Mouse (Mus musculus): ENCODE data around the gene Nle1. TPM values are rescaled to one million over a fixed set of nuclear protein-coding genes. Genes with fewer than 3 reads are reported as not detected.
A peak's percentile ranks its signal among the peaks of the same experiment; 100 is the strongest.

Nle1 gene
- polyA plus RNA-seq, 1 experiment from 2014 or later, result 44.9 TPM

DNA sequence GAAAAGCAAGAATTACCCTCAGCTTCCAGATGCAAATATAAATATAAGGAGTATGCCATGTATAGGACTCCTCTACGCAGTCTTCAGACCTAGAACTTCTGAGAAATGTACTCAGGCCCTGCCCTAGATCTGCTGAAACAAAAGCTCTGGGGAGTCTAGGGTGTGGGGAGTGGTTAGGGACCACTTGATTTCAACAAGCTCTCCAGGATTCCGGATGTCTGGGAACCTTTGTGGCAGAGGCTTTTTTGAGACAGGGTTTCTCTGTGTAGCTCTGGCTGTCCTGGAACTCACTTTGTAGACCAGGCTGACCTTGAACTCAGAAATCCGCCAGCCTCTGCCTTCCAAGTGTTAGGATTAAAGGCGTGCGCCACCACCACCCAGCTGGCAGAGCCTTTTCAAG is 2.4 kb downstream of the Nle1 start:
- no peak overlapping the region for H3K4me3 ChIP-seq (ENCODE audit: low read depth, low read length)
- no peak overlapping the region for H3K9ac ChIP-seq (ENCODE audit: low read depth, low read length)
- ATAC-seq (replicated peaks; ENCODE audit: low FRiP score), result no peak
- DNase-seq (ENCODE audit: low spot score), result no peak
- no peaks in the 10 kb centered on the region; the same call in 1 of the 2 replicates for H3K27me3 ChIP-seq (replicated peaks; ENCODE audit: control insufficient read depth, insufficient read depth, low read length)
- H3K4me2 ChIP-seq, result no peak overlapping the region
- no peak overlapping the region for H3K27ac ChIP-seq (ENCODE audit: low read depth, low read length)
- H3K4me1 ChIP-seq (replicated peaks; ENCODE audit: control insufficient read depth, insufficient read depth, low read length), result peaks cover 11% of the 10 kb centered on the region; the same call in 1 of the 2 replicates
- 87% methylated on average over 5 of the region's 5 CpGs for WGBS
- no peaks in the 10 kb centered on the region for H3K9me3 ChIP-seq (ENCODE audit: control insufficient read depth, low read length)
- H3K36me3 ChIP-seq (ENCODE audit: control insufficient read depth, insufficient read depth, low read length), result peaks cover 46% of the 10 kb centered on the region

DNA sequence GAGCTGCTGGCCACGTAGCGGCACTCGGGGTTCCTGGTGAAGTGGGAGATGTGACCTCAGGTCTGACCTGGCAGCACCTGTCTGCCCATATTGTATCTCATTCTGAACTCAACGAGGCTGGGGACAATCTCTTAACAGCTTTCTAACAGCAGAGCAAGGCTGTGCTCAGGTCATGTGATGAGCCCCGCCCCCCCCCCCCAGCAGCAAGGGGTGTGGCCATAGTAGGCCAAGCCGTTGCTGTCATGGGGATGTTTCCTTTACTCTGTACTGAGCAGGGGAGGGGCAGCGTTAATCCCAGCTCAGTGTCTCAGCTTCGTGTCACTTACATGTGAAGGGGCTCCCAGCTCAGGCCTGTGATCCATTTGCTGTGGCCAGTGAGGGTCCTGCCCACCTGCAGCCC is 3.3 kb downstream of the Nle1 start:
- ATAC-seq (replicated peaks; ENCODE audit: low FRiP score) (0 out of 2 replicates have a peak, but pooled peaks have one; percentile 29), DNase-seq (ENCODE audit: low spot score) (no peak)
- H3K9ac ChIP-seq (ENCODE audit: low read depth, low read length), result no peak overlapping the region
- peaks cover 11% of the 10 kb centered on the region; the same call in 1 of the 2 replicates for H3K4me1 ChIP-seq (replicated peaks; ENCODE audit: control insufficient read depth, insufficient read depth, low read length)
- no peaks in the 10 kb centered on the region; the same call in 1 of the 2 replicates for H3K27me3 ChIP-seq (replicated peaks; ENCODE audit: control insufficient read depth, insufficient read depth, low read length)
- H3K36me3 ChIP-seq (ENCODE audit: control insufficient read depth, insufficient read depth, low read length), result peaks cover 46% of the 10 kb centered on the region
- no peak overlapping the region for H3K4me3 ChIP-seq (ENCODE audit: low read depth, low read length)
- H3K27ac ChIP-seq (ENCODE audit: low read depth, low read length), result no peak overlapping the region
- WGBS, result 61% methylated on average over 8 of the region's 8 CpGs
- no peaks in the 10 kb centered on the region for H3K9me3 ChIP-seq (ENCODE audit: control insufficient read depth, low read length)
- H3K4me2 ChIP-seq, result no peak overlapping the region

DNA sequence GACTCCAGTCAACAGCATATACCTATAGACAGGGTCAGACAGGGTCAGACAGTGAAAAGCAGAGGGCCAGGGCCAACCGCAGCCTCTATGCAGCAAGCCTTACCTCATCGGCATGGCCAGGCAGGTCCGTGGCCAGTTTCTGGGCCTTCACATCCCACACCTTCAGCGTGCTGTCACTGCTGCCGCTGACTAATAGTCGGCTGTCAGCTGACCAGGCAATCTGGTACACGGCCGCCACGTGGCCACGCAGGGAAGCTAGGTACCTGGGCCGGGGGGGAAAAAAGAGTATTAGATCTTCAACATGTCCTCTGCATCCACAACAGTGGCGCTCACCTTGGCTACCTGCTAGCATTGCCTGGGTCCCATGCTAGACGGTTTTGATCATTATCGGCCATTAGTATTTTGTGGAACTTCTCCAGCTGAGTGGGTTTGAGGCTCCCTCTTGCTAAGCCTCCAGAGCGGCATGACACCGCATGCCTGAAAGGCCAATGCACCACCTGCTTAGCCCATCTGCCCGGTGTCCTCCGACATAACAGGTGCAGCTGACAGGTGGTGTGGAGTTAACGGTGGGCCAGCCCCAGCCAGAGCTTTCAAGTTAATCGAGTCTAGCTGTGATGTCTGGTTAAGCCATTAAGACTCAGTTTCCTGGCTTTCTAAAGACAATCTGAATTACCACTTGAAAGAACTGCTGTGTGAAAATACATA is 6.5 kb downstream of the Nle1 start:
- H3K27me3 ChIP-seq (replicated peaks; ENCODE audit: control insufficient read depth, insufficient read depth, low read length), result no peaks in the 10 kb centered on the region
- peaks cover 5% of the 10 kb centered on the region; the same call in 1 of the 2 replicates for H3K4me1 ChIP-seq (replicated peaks; ENCODE audit: control insufficient read depth, insufficient read depth, low read length)
- peaks cover 46% of the 10 kb centered on the region for H3K36me3 ChIP-seq (ENCODE audit: control insufficient read depth, insufficient read depth, low read length)
- no peak for ATAC-seq (replicated peaks; ENCODE audit: low FRiP score)
- 92% methylated on average over 20 of the region's 20 CpGs for WGBS
- H3K9me3 ChIP-seq (ENCODE audit: control insufficient read depth, low read length), result no peaks in the 10 kb centered on the region
- no peak overlapping the region for H3K4me3 ChIP-seq (ENCODE audit: low read depth, low read length)
- H3K4me2 ChIP-seq, result no peak overlapping the region
- no peak overlapping the region for H3K9ac ChIP-seq (ENCODE audit: low read depth, low read length)
- DNase-seq (ENCODE audit: low spot score), result no peak
- no peak overlapping the region for H3K27ac ChIP-seq (ENCODE audit: low read depth, low read length)

DNA sequence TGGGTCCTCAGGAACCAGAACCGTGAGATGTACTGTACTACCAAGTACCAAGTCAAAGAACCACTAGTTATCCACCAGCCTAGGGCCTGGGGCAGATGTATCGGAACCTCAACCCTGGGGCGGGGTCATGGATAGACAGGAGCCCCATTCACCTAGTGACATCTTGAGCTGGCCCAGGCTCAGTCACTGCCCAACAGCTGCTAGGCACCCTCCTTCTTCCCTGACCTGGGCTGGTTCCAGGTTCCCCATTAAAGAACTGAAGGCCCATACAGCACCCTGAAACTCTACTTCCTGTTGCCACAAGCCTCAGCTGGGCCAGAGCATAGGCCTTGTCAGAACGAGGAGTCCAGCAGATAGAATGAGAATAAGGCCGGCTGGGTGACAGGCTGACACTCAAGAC is 8.5 kb downstream of the Nle1 start:
- no peak for ATAC-seq (replicated peaks; ENCODE audit: low FRiP score)
- H3K27me3 ChIP-seq (replicated peaks; ENCODE audit: control insufficient read depth, insufficient read depth, low read length), result no peaks in the 10 kb centered on the region
- no peak for DNase-seq (ENCODE audit: low spot score)
- H3K9me3 ChIP-seq (ENCODE audit: control insufficient read depth, low read length), result no peaks in the 10 kb centered on the region
- H3K36me3 ChIP-seq (ENCODE audit: control insufficient read depth, insufficient read depth, low read length), result peaks cover 31% of the 10 kb centered on the region
- H3K4me1 ChIP-seq (replicated peaks; ENCODE audit: control insufficient read depth, insufficient read depth, low read length), result no peaks in the 10 kb centered on the region
- no peak overlapping the region for H3K9ac ChIP-seq (ENCODE audit: low read depth, low read length)
- no peak overlapping the region for H3K4me2 ChIP-seq
- H3K27ac ChIP-seq (ENCODE audit: low read depth, low read length), result no peak overlapping the region
- 94% methylated on average over 5 of the region's 5 CpGs for WGBS
- no peak overlapping the region for H3K4me3 ChIP-seq (ENCODE audit: low read depth, low read length)

DNA sequence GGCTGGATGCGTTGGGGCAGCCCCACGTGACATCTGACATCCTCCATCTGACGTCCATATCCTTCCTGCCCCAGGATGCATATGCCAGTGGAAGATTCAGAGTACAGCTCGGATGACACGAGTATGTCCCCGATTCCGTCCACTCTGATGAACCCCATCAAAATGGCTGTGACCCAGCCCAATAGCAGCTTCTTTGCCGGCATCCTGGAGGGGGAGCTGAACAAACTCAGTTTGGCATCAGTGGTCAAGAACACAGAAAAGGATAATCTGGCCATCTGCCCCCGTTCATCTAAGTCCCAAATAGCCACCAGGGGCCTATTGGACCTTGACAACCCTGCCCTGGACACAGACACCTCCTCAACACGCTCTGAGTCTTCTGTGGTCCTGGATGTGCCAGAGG is 10.7 kb downstream of the Nle1 start:
- 76% methylated on average over 10 of the region's 10 CpGs for WGBS
- Histone ChIP-seq H3K36me3 (ENCODE audit: control insufficient read depth, insufficient read depth, low read length) (peaks cover 15% of the 10 kb centered on the region), H3K4me3 (ENCODE audit: low read depth, low read length) (no peak overlapping the region), H3K9ac (ENCODE audit: low read depth, low read length) (no peak overlapping the region), H3K27me3 (replicated peaks; ENCODE audit: control insufficient read depth, insufficient read depth, low read length) (no peaks in the 10 kb centered on the region), H3K4me2 (no peak overlapping the region), H3K27ac (ENCODE audit: low read depth, low read length) (no peak overlapping the region), H3K4me1 (replicated peaks; ENCODE audit: control insufficient read depth, insufficient read depth, low read length) (no peaks in the 10 kb centered on the region), H3K9me3 (ENCODE audit: control insufficient read depth, low read length) (no peaks in the 10 kb centered on the region)
- DNase-seq (ENCODE audit: low spot score), result no peak
- no peak for ATAC-seq (replicated peaks; ENCODE audit: low FRiP score)

DNA sequence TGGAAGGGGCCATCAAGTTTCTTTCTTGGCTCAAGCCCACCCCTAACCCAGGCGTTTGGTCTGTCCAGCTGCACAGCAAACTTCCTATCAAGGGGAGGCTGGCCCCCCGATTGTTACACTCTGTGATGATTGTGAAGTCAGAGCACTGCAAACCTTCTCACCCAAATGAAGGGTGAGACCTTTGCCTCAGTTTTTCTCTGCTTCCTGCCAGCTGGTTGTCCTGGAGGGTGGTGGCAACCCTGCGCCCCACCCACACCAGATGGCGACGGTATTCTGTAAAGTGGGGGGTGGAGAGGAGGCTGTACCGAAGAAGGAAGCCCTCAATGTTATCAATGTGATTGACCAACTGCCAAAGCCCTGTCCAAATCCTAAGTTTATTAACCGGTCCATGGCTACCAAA is 16.3 kb downstream of the Nle1 start, which contains the start of gene Fndc8:
Gene Fndc8, plus strand, starts transcription at position 189 of the 400 bp plus-strand sequence.
- no peaks in the 10 kb centered on the region for H3K9me3 ChIP-seq (ENCODE audit: control insufficient read depth, low read length)
- peaks cover 4% of the 10 kb centered on the region for H3K27me3 ChIP-seq (replicated peaks; ENCODE audit: control insufficient read depth, insufficient read depth, low read length)
- DNase-seq (ENCODE audit: low spot score), result no peak
- H3K9ac ChIP-seq (ENCODE audit: low read depth, low read length), result no peak within 1 kb of the TSS; the same call in 1 of the 2 replicates
- H3K4me1 ChIP-seq (replicated peaks; ENCODE audit: control insufficient read depth, insufficient read depth, low read length), result peaks cover 8% of the 10 kb centered on the region; the same call in 1 of the 2 replicates
- no peaks in the 10 kb centered on the region for H3K36me3 ChIP-seq (ENCODE audit: control insufficient read depth, insufficient read depth, low read length)
- no peak within 1 kb of the TSS for H3K27ac ChIP-seq (ENCODE audit: low read depth, low read length)
- 47% methylated on average over 7 of the region's 7 CpGs for WGBS
- no peak within 1 kb of the TSS for H3K4me2 ChIP-seq
- ATAC-seq (replicated peaks; ENCODE audit: low FRiP score), result no peak
- no peak within 1 kb of the TSS for H3K4me3 ChIP-seq (ENCODE audit: low read depth, low read length)

DNA sequence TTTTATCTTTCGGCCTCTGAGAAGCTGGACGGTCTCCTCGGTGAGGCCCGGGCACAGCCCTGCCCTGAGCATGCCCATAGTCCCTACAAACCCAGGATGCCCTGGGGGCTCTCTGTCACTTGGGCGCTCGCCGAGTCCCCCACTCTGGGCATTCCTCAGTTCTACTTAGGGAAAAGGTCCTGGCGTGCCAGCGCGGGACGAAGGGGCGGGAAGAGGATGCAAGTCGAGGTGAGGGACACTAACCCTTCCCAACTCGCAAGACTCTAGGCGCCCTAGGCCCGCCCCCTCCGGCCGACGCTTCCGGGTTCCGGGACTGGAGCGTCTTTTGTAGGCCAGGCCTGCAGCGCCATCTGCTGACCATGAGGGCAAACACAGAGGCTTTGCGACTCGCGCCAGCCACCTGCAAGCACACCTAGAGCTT is 17.9 kb downstream of the Nle1 start, which contains the start of gene Rad51d:
Gene Rad51d, minus strand, starts transcription at position 273 of the 421 bp plus-strand sequence.
- peak within 1 kb of the TSS; percentile 75 for H3K9ac ChIP-seq (ENCODE audit: low read depth, low read length)
- peaks cover 4% of the 10 kb centered on the region for H3K27me3 ChIP-seq (replicated peaks; ENCODE audit: control insufficient read depth, insufficient read depth, low read length)
- peaks cover 8% of the 10 kb centered on the region; the same call in 1 of the 2 replicates for H3K4me1 ChIP-seq (replicated peaks; ENCODE audit: control insufficient read depth, insufficient read depth, low read length)
- DNase-seq (ENCODE audit: low spot score), result peak; percentile 95
- 1% methylated on average over 26 of the region's 26 CpGs for WGBS
- H3K36me3 ChIP-seq (ENCODE audit: control insufficient read depth, insufficient read depth, low read length), result no peaks in the 10 kb centered on the region
- ATAC-seq (replicated peaks; ENCODE audit: low FRiP score), result peak; percentile 90
- peak within 1 kb of the TSS; percentile 68 for H3K4me3 ChIP-seq (ENCODE audit: low read depth, low read length)
- H3K9me3 ChIP-seq (ENCODE audit: control insufficient read depth, low read length), result no peaks in the 10 kb centered on the region
- H3K4me2 ChIP-seq, result peak within 1 kb of the TSS; percentile 95
- H3K27ac ChIP-seq (ENCODE audit: low read depth, low read length), result peak within 1 kb of the TSS; percentile 21

DNA sequence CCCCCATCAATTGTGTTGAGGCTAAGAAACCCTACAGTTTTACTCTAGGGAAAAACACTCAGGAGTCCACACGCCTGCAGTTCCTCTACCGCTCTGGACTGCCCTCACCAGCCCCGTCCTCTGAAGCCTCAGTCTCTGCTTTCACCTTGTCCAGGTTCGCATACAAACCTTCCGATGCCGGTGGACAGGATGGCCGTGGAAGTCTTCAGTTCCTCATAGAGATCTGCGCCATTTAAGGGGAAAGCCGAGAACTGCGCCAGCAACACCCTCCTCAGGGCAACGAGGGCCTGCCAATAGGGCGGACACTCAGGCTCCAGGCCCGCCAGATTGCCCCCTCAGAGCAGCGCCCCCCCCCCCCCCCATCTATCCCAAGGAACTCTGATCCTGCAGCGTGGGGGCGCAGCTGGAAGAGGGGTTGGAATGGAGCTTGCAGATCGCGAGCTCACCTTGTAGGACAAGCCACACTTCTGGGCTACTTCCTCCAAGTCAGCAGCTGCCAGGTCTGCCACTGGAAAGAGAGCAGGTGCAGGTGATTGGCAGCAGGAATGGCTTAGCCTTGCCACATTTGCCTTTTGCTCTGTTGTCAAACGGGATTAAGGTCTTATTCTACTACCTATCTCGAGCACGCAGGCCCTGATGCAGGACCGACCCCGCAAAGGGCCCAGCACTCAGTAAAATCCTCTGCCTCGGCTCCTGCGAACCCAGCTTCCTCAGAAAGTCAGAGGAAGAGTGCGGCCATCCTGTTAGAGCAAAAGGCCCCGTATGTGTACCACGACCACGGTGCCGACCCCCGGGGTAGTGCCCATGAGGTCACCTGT is 18.5 kb downstream of the Nle1 start:
- H3K36me3 ChIP-seq (ENCODE audit: control insufficient read depth, insufficient read depth, low read length), result no peaks in the 10 kb centered on the region
- DNase-seq (ENCODE audit: low spot score) (no peak), ATAC-seq (replicated peaks; ENCODE audit: low FRiP score) (peak; percentile 60)
- peaks cover 8% of the 10 kb centered on the region; the same call in 1 of the 2 replicates for H3K4me1 ChIP-seq (replicated peaks; ENCODE audit: control insufficient read depth, insufficient read depth, low read length)
- H3K9me3 ChIP-seq (ENCODE audit: control insufficient read depth, low read length), result no peaks in the 10 kb centered on the region
- WGBS, result 4% methylated on average over 31 of the region's 31 CpGs
- H3K4me3 ChIP-seq (ENCODE audit: low read depth, low read length), result peak overlapping the region; percentile 68
- H3K27ac ChIP-seq (ENCODE audit: low read depth, low read length), result peak overlapping the region; percentile 21
- peaks cover 4% of the 10 kb centered on the region for H3K27me3 ChIP-seq (replicated peaks; ENCODE audit: control insufficient read depth, insufficient read depth, low read length)
- peak overlapping the region; percentile 95 for H3K4me2 ChIP-seq
- H3K9ac ChIP-seq (ENCODE audit: low read depth, low read length), result peak overlapping the region; percentile 75
